Mouse (Mus musculus): ENCODE measurements at regions not wholly inside any gene's neighbourhood (a gene's known extent, or its start where the extent isn't known, plus 50 kb on each side); places are given as distances from the start of the nearest gene placed in this dataset.

DNA sequence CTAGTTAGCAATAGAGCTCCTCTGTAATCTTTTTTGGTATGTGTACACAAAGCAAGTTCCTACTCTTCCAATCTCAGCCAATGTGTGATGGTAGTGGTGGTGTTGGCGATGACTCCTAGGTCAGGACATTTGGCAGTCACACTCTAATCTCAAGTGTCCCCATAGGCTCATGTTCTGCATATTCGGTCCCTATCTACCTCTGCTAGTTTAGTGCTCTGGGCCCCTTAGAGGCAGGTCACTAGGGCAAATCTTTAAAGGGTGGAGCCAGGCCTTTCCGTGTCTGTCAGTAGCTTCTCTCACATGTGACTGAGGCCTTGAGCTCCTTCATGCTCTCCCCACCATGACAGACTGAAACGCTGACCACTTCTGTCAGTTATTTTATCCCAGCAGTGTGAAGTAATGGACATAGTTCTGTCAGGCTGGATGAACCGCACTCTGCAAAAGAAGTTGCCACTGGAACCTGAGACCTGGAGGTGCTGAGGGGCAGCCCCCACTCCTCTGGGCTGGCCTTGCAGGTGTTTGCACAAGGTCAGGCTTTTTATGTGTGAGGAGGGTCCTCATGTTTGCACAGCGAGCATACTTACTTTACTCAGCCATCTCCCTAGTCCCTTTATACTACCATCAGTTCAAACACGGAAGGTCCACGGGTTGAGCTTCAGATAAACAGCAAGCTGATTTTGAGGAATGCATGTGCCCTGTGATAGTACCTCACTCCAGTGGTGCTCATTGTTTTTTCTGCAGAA is 75.3 kb upstream of the Ywhaq start:
- Histone ChIP-seq H3K36me3 (replicated peaks in 1 of 2; ENCODE audit: control insufficient read depth in 1 of 2, insufficient read depth in 1 of 2, low read length in 1 of 2) (no peaks in the 10 kb centered on the region), H3K27me3 (replicated peaks) (no peaks in the 10 kb centered on the region), H3K4me1 (ENCODE audit: control insufficient read depth in 1 of 2, insufficient read depth in 2 of 2) (peaks cover 6 to 48% of the 10 kb centered on the region in 2 experiments), H3K9ac (ENCODE audit: insufficient read depth, low read depth) (no peak overlapping the region), H3K79me2 (replicated peaks; ENCODE audit: control insufficient read depth, extremely low read depth, insufficient read depth, poor library complexity, severe bottlenecking) (no peaks in the 10 kb centered on the region), H3K4me3 (replicated peaks in 1 of 3; ENCODE audit: low read depth in 2 of 3, low read length in 2 of 3, poor library complexity in 1 of 3) (no peak overlapping the region), H3K27ac (ENCODE audit: insufficient read depth, low read depth) (no peak overlapping the region), H3K9me3 (replicated peaks; ENCODE audit: low read length) (peaks cover 3% of the 10 kb centered on the region), H3K4me2 (ENCODE audit: insufficient read depth, low read depth, poor library complexity, severe bottlenecking) (no peak overlapping the region)
- dilution Hi-C loops (cut with MboI; ENCODE audit: extremely low pct_ligation_motif_present, extremely low pct_unique_long_range_greater_than_20kb, low sequenced_read_pairs) = no loop called here
- in situ Hi-C loops (cut with MboI; ENCODE audit: low pct_ligation_motif_present, low pct_unique_long_range_greater_than_20kb, low sequenced_read_pairs) = no loop called here
- no peak for TF ChIP-seq EP300 (IDR thresholded peaks at IDR 0.05; ENCODE audit: low read length)
- TF ChIP-seq TCF12 (IDR thresholded peaks at IDR 0.05; ENCODE audit: low read depth, low read length) = no peak
- no peak for TF ChIP-seq MXI1 (IDR thresholded peaks at IDR 0.05; ENCODE audit: low read depth, low read length)
- TF ChIP-seq KAT2A (IDR thresholded peaks at IDR 0.05; ENCODE audit: insufficient replicate concordance, low read length) = no peak
- no peak for TF ChIP-seq SMC3 (IDR thresholded peaks at IDR 0.05; ENCODE audit: low read depth, low read length)
- TF ChIP-seq E2F4 (IDR thresholded peaks at IDR 0.05; ENCODE audit: insufficient replicate concordance, low read depth, low read length) = no peak
- no peak for TF ChIP-seq ETS1 (conservative IDR thresholded peaks at IDR 0.05; ENCODE audit: low read depth, low read length)
- no peak for TF ChIP-seq MAZ (IDR thresholded peaks at IDR 0.05; ENCODE audit: low read depth, low read length)
- no peak for DNase-seq (ENCODE audit: extremely low read depth)

DNA sequence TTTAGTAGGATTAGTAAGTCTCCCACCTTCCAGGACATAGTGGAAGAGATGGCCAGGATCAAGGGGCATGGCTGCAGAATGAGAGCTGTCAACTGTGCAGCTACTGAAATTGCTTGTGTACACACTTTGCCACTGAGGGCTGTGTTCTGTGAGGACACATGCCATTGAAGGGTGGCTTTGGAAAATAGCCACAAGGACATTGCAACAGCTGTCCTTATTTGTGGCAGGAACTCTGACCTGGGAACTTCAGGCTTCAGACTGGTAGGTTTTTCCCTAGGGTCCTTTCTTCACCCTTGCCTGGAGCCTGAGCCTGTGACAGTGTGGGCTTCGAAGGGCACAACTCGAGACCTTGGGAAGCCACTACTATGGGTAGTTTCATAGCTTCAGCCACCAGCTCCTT is 64.2 kb upstream of the Ywhaq start:
- dilution Hi-C loops (cut with MboI; ENCODE audit: extremely low pct_ligation_motif_present, extremely low pct_unique_long_range_greater_than_20kb, low sequenced_read_pairs) (no loop called here), in situ Hi-C loops (cut with MboI; ENCODE audit: low pct_ligation_motif_present, low pct_unique_long_range_greater_than_20kb, low sequenced_read_pairs) (no loop called here)
- Histone ChIP-seq H3K9ac (ENCODE audit: insufficient read depth, low read depth) (no peak overlapping the region), H3K79me2 (replicated peaks; ENCODE audit: control insufficient read depth, extremely low read depth, insufficient read depth, poor library complexity, severe bottlenecking) (no peaks in the 10 kb centered on the region), H3K36me3 (replicated peaks in 1 of 2; ENCODE audit: control insufficient read depth in 1 of 2, insufficient read depth in 1 of 2, low read length in 1 of 2) (no peaks in the 10 kb centered on the region), H3K4me2 (ENCODE audit: insufficient read depth, low read depth, poor library complexity, severe bottlenecking) (no peak overlapping the region), H3K9me3 (replicated peaks; ENCODE audit: low read length) (peaks cover 3% of the 10 kb centered on the region), H3K27ac (ENCODE audit: insufficient read depth, low read depth) (no peak overlapping the region), H3K4me1 (ENCODE audit: control insufficient read depth in 1 of 2, insufficient read depth in 2 of 2) (peaks cover 3 to 7% of the 10 kb centered on the region in 2 experiments), H3K4me3 (replicated peaks in 1 of 3; ENCODE audit: low read depth in 2 of 3, low read length in 2 of 3, poor library complexity in 1 of 3) (no peak overlapping the region), H3K27me3 (replicated peaks) (no peaks in the 10 kb centered on the region)
- no peak for DNase-seq (ENCODE audit: extremely low read depth)
- no peak for TF ChIP-seq JUND (conservative IDR thresholded peaks at IDR 0.05; ENCODE audit: low read depth, low read length)

DNA sequence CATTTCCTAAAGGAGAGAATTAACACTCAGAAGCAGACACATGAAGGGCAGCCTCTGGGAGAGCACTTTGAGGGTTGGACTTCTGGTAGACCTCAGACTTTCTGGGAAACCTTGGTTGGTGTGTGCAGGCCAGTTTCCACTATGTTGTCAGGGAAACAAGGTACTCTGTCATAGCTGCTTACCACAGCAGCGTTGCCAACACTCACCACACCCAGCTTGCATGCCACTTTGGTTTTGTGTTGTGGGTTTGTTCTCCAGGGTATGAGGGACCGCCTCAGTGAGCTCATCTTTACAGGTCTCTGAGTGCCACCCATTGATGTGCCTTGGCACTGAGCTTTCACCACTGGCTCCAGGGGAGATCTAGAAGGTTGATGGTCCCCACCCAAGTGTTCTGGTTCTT is 62.8 kb upstream of the Ywhaq start:
- Histone ChIP-seq H3K4me2 (ENCODE audit: insufficient read depth, low read depth, poor library complexity, severe bottlenecking) (no peak overlapping the region), H3K79me2 (replicated peaks; ENCODE audit: control insufficient read depth, extremely low read depth, insufficient read depth, poor library complexity, severe bottlenecking) (no peaks in the 10 kb centered on the region), H3K36me3 (replicated peaks in 1 of 2; ENCODE audit: control insufficient read depth in 1 of 2, insufficient read depth in 1 of 2, low read length in 1 of 2) (no peaks in the 10 kb centered on the region), H3K9me3 (replicated peaks; ENCODE audit: low read length) (peaks cover 3% of the 10 kb centered on the region), H3K27ac (ENCODE audit: insufficient read depth, low read depth) (no peak overlapping the region), H3K4me3 (replicated peaks in 1 of 3; ENCODE audit: low read depth in 2 of 3, low read length in 2 of 3, poor library complexity in 1 of 3) (no peak overlapping the region), H3K9ac (ENCODE audit: insufficient read depth, low read depth) (no peak overlapping the region), H3K4me1 (ENCODE audit: control insufficient read depth in 1 of 2, insufficient read depth in 2 of 2) (peaks cover 8 to 18% of the 10 kb centered on the region in 2 experiments), H3K27me3 (replicated peaks) (no peaks in the 10 kb centered on the region)
- TF ChIP-seq ZNF384 (IDR thresholded peaks at IDR 0.05; ENCODE audit: low read depth, low read length) (no peak), EP300 (IDR thresholded peaks at IDR 0.05; ENCODE audit: low read length) (no peak), ELF1 (IDR thresholded peaks at IDR 0.05; ENCODE audit: low read depth, low read length) (no peak), USF2 (conservative IDR thresholded peaks at IDR 0.05; ENCODE audit: low read depth, low read length) (no peak), CHD2 (IDR thresholded peaks at IDR 0.05; ENCODE audit: low read length) (no peak)
- dilution Hi-C loops (cut with MboI; ENCODE audit: extremely low pct_ligation_motif_present, extremely low pct_unique_long_range_greater_than_20kb, low sequenced_read_pairs) = no loop called here
- no peak for DNase-seq (ENCODE audit: extremely low read depth)
- in situ Hi-C loops (cut with MboI; ENCODE audit: low pct_ligation_motif_present, low pct_unique_long_range_greater_than_20kb, low sequenced_read_pairs) = no loop called here

Data from CH12.LX (cell line).